Mouse (Mus musculus) adrenal gland, postnatal 4 days (tissue): Measurements from ENCODE around the gene Cypt4. TPM values are rescaled to one million over a fixed set of nuclear protein-coding genes. Genes with fewer than 3 reads are reported as not detected.
"Not testable (repeated sequence)": the region's sequence is repeated elsewhere in the genome, so short reads cannot be mapped to it uniquely, and the experiment has no call there.

Experiments used
- DNase-seq, 2 experiments: peaks; one replicate each; pipeline ENCODE4 v3.0.0; 2021 to 2022; ENCODE audit warnings: low spot score in 2 of 2, mixed read lengths in 2 of 2
- long read RNA-seq, 2 experiments: library from polyadenylated mRNA; stranded (forward); transcript quantifications; one replicate each; pipeline ENCODE4 v2.0.0; 2021
- total RNA-seq, 2 experiments: library from RNA; stranded (reverse); gene quantifications; 2 replicates each; pipeline ENCODE4 v1.2.3; 2021

Gene Cypt4
- total RNA-seq, result not detected
- long read RNA-seq, experiment 1, result 0 reads
- long read RNA-seq, experiment 2, result 0 reads

DNA sequence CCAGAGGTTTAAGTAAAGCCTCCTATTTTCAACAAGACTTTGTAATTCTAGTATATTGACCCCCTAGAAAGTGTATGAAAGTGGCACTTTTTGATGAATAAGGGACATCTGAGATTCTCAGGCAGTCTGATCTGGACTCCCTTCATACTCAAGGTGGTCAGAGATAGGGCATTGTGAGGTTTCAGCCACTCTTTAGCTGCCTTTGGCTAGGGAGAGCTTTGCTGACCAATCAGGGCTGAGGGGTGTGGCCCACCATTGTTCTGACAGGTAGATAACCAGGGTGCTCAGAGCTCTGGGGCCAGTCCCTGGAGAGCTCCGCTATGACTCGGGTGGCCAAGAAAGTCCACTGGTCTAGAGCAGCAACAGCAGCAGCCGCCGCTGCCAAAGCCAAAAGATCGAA lies at the start of gene Cypt4:
Gene Cypt4 (plus strand): TSS at position 301 of the 400 bp plus-strand sequence.
- no peak for DNase-seq

GRCm38 (mm10) chr9:24637341-24637740 lies 12.3 kb downstream of the Cypt4 start:
- not testable (repeated sequence) for DNase-seq

Other genes starting within 250 kb of the Cypt4 start
- 10 to 100 TPM; 55.6 to 59.6 TPM for gene Dpy19l1, start 122.1 kb upstream of the Cypt4 start, total RNA-seq
- gene Dpy19l2, start 71.1 kb downstream of the Cypt4 start, total RNA-seq, result under 1 TPM in 1 of 2 experiments, not detected in 1; 0.14 TPM
- gene Tbx20, start 149.1 kb downstream of the Cypt4 start, total RNA-seq, result 10 to 100 TPM; 27.4 to 27.7 TPM